Mouse (Mus musculus) hindbrain, embryonic 15.5 days (tissue): ENCODE results near the gene Emilin2. TPM values are rescaled to one million over a fixed set of nuclear protein-coding genes. Genes with fewer than 3 reads are reported as not detected.

ENCODE experiments used
- ATAC-seq: fragments of 200-750 bp; cut with Nextera tagmentation; 2 replicates; pipeline ENCODE4 v1.8.0; 2017; ENCODE audit warnings: low read depth, moderate number of reproducible peaks, moderate TSS enrichment; ENCODE audit not compliant: low FRiP score
- H3K27ac ChIP-seq: fragments of 300-500 bp; sonication (generic); replicated peaks from 2 replicates; pipeline ENCODE4 v1.5.1; 2015; ENCODE audit warnings: mild to moderate bottlenecking, inconsistent platforms
- H3K27me3 ChIP-seq: fragments of 300-500 bp; sonication (generic); 2 replicates; pipeline ENCODE4 v1.6.1; 2015; ENCODE audit warnings: control low read depth, inconsistent platforms
- H3K36me3 ChIP-seq: fragments of 300-500 bp; sonication (generic); 2 replicates; pipeline ENCODE4 v1.6.1; 2015; ENCODE audit warnings: control low read depth, inconsistent platforms
- H3K4me1 ChIP-seq: fragments of 300-500 bp; sonication (generic); replicated peaks from 2 replicates; pipeline ENCODE4 v1.6.1; 2015; ENCODE audit warnings: control low read depth, inconsistent platforms
- H3K4me2 ChIP-seq: fragments of 300-500 bp; sonication (generic); 2 replicates; pipeline ENCODE4 v1.6.1; 2015; ENCODE audit warnings: moderate library complexity, mild to moderate bottlenecking, inconsistent platforms
- H3K4me3 ChIP-seq: fragments of 300-500 bp; sonication (generic); 2 replicates; pipeline ENCODE4 v1.5.1; 2015; ENCODE audit warnings: mild to moderate bottlenecking, inconsistent platforms
- H3K9ac ChIP-seq: fragments of 300-500 bp; sonication (generic); 2 replicates; pipeline ENCODE4 v1.6.1; 2015; ENCODE audit warnings: inconsistent platforms
- H3K9me3 ChIP-seq: fragments of 300-500 bp; sonication (generic); 2 replicates; pipeline ENCODE4 v1.6.1; 2016; ENCODE audit warnings: control low read depth, inconsistent platforms
- WGBS: fragments of 180-500 bp; shearing (Covaris S2); methylation state at CpG from one replicate; pipeline ENCODE4 v1.1.7; 2015; 5-methylcytosine and 5-hydroxymethylcytosine counted together
- polyA plus RNA-seq: library from polyadenylated mRNA; unstranded; fragments of >200 nt; fragmentation: Nextera tagmentation; extraction: Ambion mirVana; gene quantifications from 2 replicates; pipeline ENCODE4 v1.2.1, GENCODE M21; 2015

The Emilin2 gene
- polyA plus RNA-seq, 1 experiment from 2014 or later = 2.4 TPM

- Histone ChIP-seq H3K36me3 (no peaks in the 10 kb centered on the region), H3K4me3 (no peak overlapping the region), H3K9me3 (no peaks in the 10 kb centered on the region), H3K9ac (no peak overlapping the region), H3K27ac (no peak overlapping the region), H3K27me3 (no peaks in the 10 kb centered on the region), H3K4me1 (no peaks in the 10 kb centered on the region), H3K4me2 (no peak overlapping the region)
- 87% methylated on average over 13 of the region's 13 CpGs for WGBS
- ATAC-seq = no peak
Measured at GRCm38 (mm10) chr17:71256806-71257536, 54.8 kb downstream of the Emilin2 start.

GRCm38 (mm10) chr17:71256068-71256615, 55.6 kb downstream of the Emilin2 start:
- H3K27me3 ChIP-seq = no peaks in the 10 kb centered on the region
- WGBS = 85% methylated on average over 14 of the region's 14 CpGs
- H3K4me2 ChIP-seq = no peak overlapping the region
- no peaks in the 10 kb centered on the region for H3K36me3 ChIP-seq
- no peak overlapping the region for H3K4me3 ChIP-seq
- H3K9me3 ChIP-seq = no peaks in the 10 kb centered on the region
- H3K27ac ChIP-seq = no peak overlapping the region
- no peak for ATAC-seq
- no peak overlapping the region for H3K9ac ChIP-seq
- peaks cover 6% of the 10 kb centered on the region for H3K4me1 ChIP-seq

GRCm38 (mm10) chr17:71254736-71255135, 57.0 kb downstream of the Emilin2 start:
- no peak for ATAC-seq
- Histone ChIP-seq H3K27me3 (no peaks in the 10 kb centered on the region), H3K27ac (no peak overlapping the region), H3K9me3 (no peaks in the 10 kb centered on the region), H3K9ac (no peak overlapping the region), H3K4me3 (no peak overlapping the region), H3K4me2 (no peak overlapping the region), H3K36me3 (0 out of 2 replicates have a peak, but pooled peaks cover 2% of the 10 kb centered on the region), H3K4me1 (peaks cover 6% of the 10 kb centered on the region)
- 57% methylated on average over 6 of the region's 6 CpGs for WGBS

GRCm38 (mm10) chr17:71254106-71254505, 57.7 kb downstream of the Emilin2 start:
- Histone ChIP-seq H3K27ac (no peak overlapping the region), H3K9me3 (no peaks in the 10 kb centered on the region), H3K4me2 (no peak overlapping the region), H3K9ac (no peak overlapping the region), H3K27me3 (no peaks in the 10 kb centered on the region), H3K36me3 (0 out of 2 replicates have a peak, but pooled peaks cover 3% of the 10 kb centered on the region), H3K4me3 (no peak overlapping the region), H3K4me1 (peaks cover 6% of the 10 kb centered on the region)
- WGBS = 86% methylated on average over 5 of the region's 5 CpGs
- no peak for ATAC-seq

GRCm38 (mm10) chr17:71253391-71253790, 58.4 kb downstream of the Emilin2 start:
- 86% methylated on average over 2 of the region's 2 CpGs for WGBS
- H3K27ac ChIP-seq = no peak overlapping the region
- no peak overlapping the region for H3K9ac ChIP-seq
- no peaks in the 10 kb centered on the region for H3K9me3 ChIP-seq
- H3K4me2 ChIP-seq = no peak overlapping the region
- H3K4me3 ChIP-seq = no peak overlapping the region
- no peak for ATAC-seq
- no peaks in the 10 kb centered on the region for H3K27me3 ChIP-seq
- peaks cover 4% of the 10 kb centered on the region; the same call in 1 of the 2 replicates for H3K36me3 ChIP-seq
- H3K4me1 ChIP-seq = peaks cover 6% of the 10 kb centered on the region

- WGBS = 89% methylated on average over 9 of the region's 9 CpGs
Measured at GRCm38 (mm10) chr17:71252101-71252500, 59.7 kb downstream of the Emilin2 start.

GRCm38 (mm10) chr17:71251601-71252001, 60.2 kb downstream of the Emilin2 start:
- no peaks in the 10 kb centered on the region for H3K27me3 ChIP-seq
- H3K36me3 ChIP-seq = peaks cover 22% of the 10 kb centered on the region
- H3K9ac ChIP-seq = no peak overlapping the region
- 0 out of 2 replicates have a peak, but pooled peaks have one; percentile 28 for ATAC-seq
- H3K4me1 ChIP-seq = peaks cover 6% of the 10 kb centered on the region
- H3K4me2 ChIP-seq = no peak overlapping the region
- H3K9me3 ChIP-seq = no peaks in the 10 kb centered on the region
- 70% methylated on average over 6 of the region's 6 CpGs for WGBS
- no peak overlapping the region for H3K4me3 ChIP-seq
- 0 out of 2 replicates have a peak overlapping the region, but pooled peaks have one; percentile 8 for H3K27ac ChIP-seq

More at GRCm38 (mm10) chr17:71252101-71252500, 59.7 kb downstream of the Emilin2 start:
- H3K27ac ChIP-seq = 0 out of 2 replicates have a peak overlapping the region, but pooled peaks have one; percentile 8
- no peak for ATAC-seq
- H3K27me3 ChIP-seq = no peaks in the 10 kb centered on the region
- H3K36me3 ChIP-seq = peaks cover 17% of the 10 kb centered on the region
- no peak overlapping the region for H3K4me2 ChIP-seq
- peaks cover 6% of the 10 kb centered on the region for H3K4me1 ChIP-seq
- no peak overlapping the region for H3K4me3 ChIP-seq
- H3K9me3 ChIP-seq = no peaks in the 10 kb centered on the region
- no peak overlapping the region for H3K9ac ChIP-seq

GRCm38 (mm10) chr17:71250819-71251600, 60.8 kb downstream of the Emilin2 start:
- no peaks in the 10 kb centered on the region for H3K27me3 ChIP-seq
- peaks cover 6% of the 10 kb centered on the region for H3K4me1 ChIP-seq
- no peak overlapping the region for H3K4me2 ChIP-seq
- peaks cover 28% of the 10 kb centered on the region for H3K36me3 ChIP-seq
- H3K27ac ChIP-seq = 0 out of 2 replicates have a peak overlapping the region, but pooled peaks have one; percentile 8
- no peak overlapping the region for H3K9ac ChIP-seq
- WGBS = 87% methylated on average over 16 of the region's 16 CpGs
- H3K9me3 ChIP-seq = no peaks in the 10 kb centered on the region
- H3K4me3 ChIP-seq = no peak overlapping the region
- ATAC-seq = no peak

GRCm38 (mm10) chr17:71250046-71250445, 61.7 kb downstream of the Emilin2 start:
- Histone ChIP-seq H3K27me3 (no peaks in the 10 kb centered on the region), H3K9me3 (no peaks in the 10 kb centered on the region), H3K4me1 (peaks cover 6% of the 10 kb centered on the region), H3K9ac (no peak overlapping the region), H3K36me3 (peaks cover 34% of the 10 kb centered on the region), H3K4me3 (no peak overlapping the region), H3K27ac (no peak overlapping the region), H3K4me2 (no peak overlapping the region)
- WGBS = 85% methylated on average over 2 of the region's 2 CpGs
- ATAC-seq = no peak

GRCm38 (mm10) chr17:71248963-71249362, 62.8 kb downstream of the Emilin2 start:
- no peak overlapping the region for H3K4me3 ChIP-seq
- H3K27me3 ChIP-seq = no peaks in the 10 kb centered on the region
- 81% methylated on average over 6 of the region's 6 CpGs for WGBS
- H3K36me3 ChIP-seq = peaks cover 45% of the 10 kb centered on the region
- no peak overlapping the region for H3K27ac ChIP-seq
- no peak for ATAC-seq
- no peak overlapping the region for H3K9ac ChIP-seq
- no peak overlapping the region for H3K4me2 ChIP-seq
- H3K9me3 ChIP-seq = no peaks in the 10 kb centered on the region
- H3K4me1 ChIP-seq = peaks cover 6% of the 10 kb centered on the region

- 95% methylated on average over 4 of the region's 4 CpGs for WGBS
- H3K4me2 ChIP-seq = no peak overlapping the region
- peaks cover 69% of the 10 kb centered on the region for H3K36me3 ChIP-seq
- H3K27ac ChIP-seq = no peak overlapping the region
- H3K9ac ChIP-seq = no peak overlapping the region
- ATAC-seq = no peak
- no peaks in the 10 kb centered on the region for H3K27me3 ChIP-seq
- no peaks in the 10 kb centered on the region for H3K4me1 ChIP-seq
- no peaks in the 10 kb centered on the region for H3K9me3 ChIP-seq
- H3K4me3 ChIP-seq = no peak overlapping the region
Measured at GRCm38 (mm10) chr17:71246022-71246421, 65.8 kb downstream of the Emilin2 start.

GRCm38 (mm10) chr17:71245133-71245532, 66.6 kb downstream of the Emilin2 start:
- no peak overlapping the region for H3K4me3 ChIP-seq
- H3K9ac ChIP-seq = no peak overlapping the region
- H3K4me1 ChIP-seq = no peaks in the 10 kb centered on the region
- H3K9me3 ChIP-seq = no peaks in the 10 kb centered on the region
- H3K36me3 ChIP-seq = peaks cover 74% of the 10 kb centered on the region
- whole genome bisulfite sequencing = 98% methylated on average over 15 of the region's 15 CpGs
- no peak overlapping the region for H3K4me2 ChIP-seq
- H3K27ac ChIP-seq = no peak overlapping the region
- no peak for ATAC-seq
- H3K27me3 ChIP-seq = no peaks in the 10 kb centered on the region
